Mouse (Mus musculus) intestine, embryonic 15.5 days (tissue): ENCODE measurements at regions not wholly inside any gene's neighbourhood (a gene's known extent, or its start where the extent isn't known, plus 50 kb on each side); places are given as distances from the start of the nearest gene placed in this dataset.

Source experiments
- ATAC-seq: fragments of 200-750 bp; cut with Nextera tagmentation; 2 replicates; pipeline ENCODE4 v1.8.0; 2017; ENCODE audit warnings: moderate TSS enrichment, moderate library complexity
- H3K27ac ChIP-seq: fragments of 300-500 bp; sonication (generic); 2 replicates; pipeline ENCODE4 v1.5.1; 2015; ENCODE audit warnings: mild to moderate bottlenecking, inconsistent platforms
- H3K27me3 ChIP-seq: fragments of 300-500 bp; sonication (generic); replicated peaks from 2 replicates; pipeline ENCODE4 v1.6.1; 2015; ENCODE audit warnings: inconsistent platforms
- H3K36me3 ChIP-seq: fragments of 300-500 bp; sonication (generic); 2 replicates; pipeline ENCODE4 v1.6.1; 2015; ENCODE audit warnings: inconsistent platforms
- H3K4me1 ChIP-seq: fragments of 300-500 bp; sonication (generic); replicated peaks from 2 replicates; pipeline ENCODE4 v1.6.1; 2015; ENCODE audit warnings: inconsistent platforms
- H3K4me2 ChIP-seq: fragments of 300-500 bp; sonication (generic); replicated peaks from 2 replicates; pipeline ENCODE4 v1.6.1; 2015; ENCODE audit warnings: mild to moderate bottlenecking, inconsistent platforms
- H3K4me3 ChIP-seq: fragments of 300-500 bp; sonication (generic); replicated peaks from 2 replicates; pipeline ENCODE4 v1.5.1; 2015; ENCODE audit warnings: inconsistent platforms
- H3K9ac ChIP-seq: fragments of 300-500 bp; sonication (generic); 2 replicates; pipeline ENCODE4 v1.6.1; 2015; ENCODE audit warnings: inconsistent platforms
- H3K9me3 ChIP-seq: fragments of 300-500 bp; sonication (generic); 2 replicates; pipeline ENCODE4 v1.6.1; 2016; ENCODE audit warnings: inconsistent platforms
- WGBS: fragments of 180-500 bp; shearing (Covaris S2); methylation state at CpG from one replicate; pipeline ENCODE4 v1.1.7; 2015; 5-methylcytosine and 5-hydroxymethylcytosine counted together

DNA sequence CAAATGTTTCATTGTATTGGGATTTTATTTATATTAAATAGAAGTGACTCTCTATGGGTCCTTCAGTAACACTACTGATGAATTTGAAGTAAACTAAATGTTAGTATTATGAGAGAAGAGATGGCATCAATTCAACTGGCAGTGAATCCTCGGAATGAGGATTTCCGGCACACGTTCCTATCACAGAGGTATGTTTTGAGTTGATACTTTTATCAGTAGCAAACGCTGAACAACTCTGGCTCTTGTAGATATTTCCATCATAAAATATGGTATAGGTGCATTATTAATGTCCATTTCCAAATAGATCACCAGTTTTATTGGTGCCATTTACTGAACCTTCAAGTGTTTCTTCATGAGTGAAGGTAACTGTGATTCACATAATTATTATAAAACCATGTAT, 123.7 kb upstream of the Syt1 start:
- WGBS = 79% methylated on average over 4 of the region's 4 CpGs
- H3K27me3 ChIP-seq = no peaks in the 10 kb centered on the region

GRCm38 (mm10) chr10:109132091-109132573, 121.3 kb upstream of the Syt1 start:
- ATAC-seq = no peak
- no peaks in the 10 kb centered on the region for H3K27me3 ChIP-seq
- 75% methylated on average over 8 of the region's 8 CpGs for WGBS
- no peaks in the 10 kb centered on the region for H3K4me1 ChIP-seq
- H3K27ac ChIP-seq = no peak overlapping the region
- H3K4me3 ChIP-seq = no peak overlapping the region
- H3K4me2 ChIP-seq = no peak overlapping the region
- H3K36me3 ChIP-seq = no peaks in the 10 kb centered on the region
- H3K9ac ChIP-seq = no peak overlapping the region
- H3K9me3 ChIP-seq = no peaks in the 10 kb centered on the region

More for the DNA sequence above, 123.7 kb upstream of the Syt1 start:
- no peak for ATAC-seq
- Histone ChIP-seq H3K4me2 (no peak overlapping the region), H3K9me3 (no peaks in the 10 kb centered on the region), H3K27ac (no peak overlapping the region), H3K9ac (no peak overlapping the region), H3K4me3 (no peak overlapping the region), H3K36me3 (no peaks in the 10 kb centered on the region), H3K4me1 (no peaks in the 10 kb centered on the region)

DNA sequence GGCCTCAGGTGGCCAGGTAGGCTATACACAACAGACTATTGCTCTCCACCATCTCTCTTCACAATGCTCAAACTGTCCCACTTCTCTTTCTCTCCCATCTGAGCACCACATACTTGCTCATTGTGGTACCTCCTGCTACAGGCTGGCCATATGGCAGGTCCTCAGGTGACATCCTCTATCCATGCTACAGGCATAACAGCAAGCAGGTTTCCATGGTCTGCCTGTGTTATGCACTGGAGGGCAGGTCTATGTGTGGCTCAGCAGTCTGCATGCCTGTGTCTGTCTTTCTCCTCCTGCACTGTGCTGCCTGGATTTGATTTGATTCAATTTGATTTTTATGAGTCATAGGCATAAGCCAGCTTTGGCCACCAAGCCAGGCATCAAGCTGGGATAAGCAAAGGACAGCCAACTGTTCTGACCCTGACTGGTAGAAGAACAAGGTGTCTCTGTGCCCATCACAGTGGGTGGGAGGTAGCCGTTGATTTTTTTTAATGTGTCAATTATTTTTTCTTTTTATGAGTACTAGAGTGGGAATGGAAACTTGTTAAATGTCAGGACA, 118.8 kb upstream of the Syt1 start:
- Histone ChIP-seq H3K4me1 (no peaks in the 10 kb centered on the region), H3K9me3 (no peaks in the 10 kb centered on the region), H3K4me2 (no peak overlapping the region), H3K27me3 (no peaks in the 10 kb centered on the region), H3K27ac (no peak overlapping the region), H3K9ac (no peak overlapping the region), H3K4me3 (no peak overlapping the region), H3K36me3 (no peaks in the 10 kb centered on the region)
- ATAC-seq = no peak
- WGBS = 93% methylated on average over 1 of the region's 1 CpGs

DNA sequence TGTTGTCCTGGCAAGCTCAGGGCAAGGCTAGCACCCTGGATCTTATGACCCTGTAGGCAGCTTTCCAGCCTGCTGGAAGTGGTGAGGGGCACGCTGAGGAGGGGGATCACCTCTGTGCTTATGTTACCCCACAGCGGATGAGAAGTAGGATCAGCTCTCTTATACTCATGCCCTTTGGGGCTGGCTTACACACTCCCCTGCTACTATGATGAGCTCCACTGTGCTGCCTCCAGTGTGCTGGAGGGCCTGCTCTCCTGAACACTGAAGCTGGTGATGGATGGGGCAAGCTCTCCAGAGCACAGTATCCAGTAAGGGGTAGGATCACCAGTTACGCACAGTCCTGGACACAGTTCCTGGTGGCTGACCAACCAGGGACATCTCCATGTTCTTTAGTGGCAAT, 118.3 kb upstream of the Syt1 start:
- 86% methylated on average over 3 of the region's 3 CpGs for WGBS
- Histone ChIP-seq H3K4me3 (no peak overlapping the region), H3K4me2 (no peak overlapping the region), H3K9ac (no peak overlapping the region), H3K9me3 (no peaks in the 10 kb centered on the region), H3K36me3 (no peaks in the 10 kb centered on the region), H3K27ac (no peak overlapping the region), H3K4me1 (no peaks in the 10 kb centered on the region), H3K27me3 (no peaks in the 10 kb centered on the region)
- ATAC-seq = no peak

- 79% methylated on average over 2 of the region's 2 CpGs for WGBS
- H3K4me1 ChIP-seq = no peaks in the 10 kb centered on the region
- no peaks in the 10 kb centered on the region for H3K27me3 ChIP-seq
These were observed 115.9 kb upstream of the Syt1 start for GRCm38 (mm10) chr10:109126699-109127098.

DNA sequence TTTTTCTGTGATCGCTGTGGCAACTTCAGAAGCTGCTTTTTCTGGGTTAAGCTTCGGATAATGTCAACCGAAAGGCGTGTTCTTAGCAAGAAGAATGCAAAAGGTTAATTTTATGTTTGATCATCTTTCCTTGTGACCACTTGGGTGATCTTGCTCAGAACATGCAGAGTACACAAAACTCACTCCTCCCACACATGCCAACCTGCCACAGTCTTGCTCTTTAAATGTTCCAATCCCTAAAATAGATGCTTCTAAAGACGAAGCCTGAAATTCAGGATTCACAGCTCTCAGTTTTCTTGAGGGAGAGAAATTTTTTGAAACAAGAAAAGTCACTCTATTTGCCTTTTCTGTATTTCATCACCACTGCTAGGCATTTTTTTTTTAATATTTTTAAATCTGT, 106.4 kb upstream of the Syt1 start:
- Histone ChIP-seq H3K9me3 (no peaks in the 10 kb centered on the region), H3K4me1 (no peaks in the 10 kb centered on the region), H3K4me2 (no peak overlapping the region), H3K27ac (no peak overlapping the region), H3K27me3 (no peaks in the 10 kb centered on the region), H3K4me3 (no peak overlapping the region), H3K36me3 (no peaks in the 10 kb centered on the region), H3K9ac (no peak overlapping the region)
- no peak for ATAC-seq
- WGBS = 85% methylated on average over 5 of the region's 5 CpGs

More at GRCm38 (mm10) chr10:109126699-109127098, 115.9 kb upstream of the Syt1 start:
- ATAC-seq = no peak
- H3K9me3 ChIP-seq = no peaks in the 10 kb centered on the region
- no peak overlapping the region for H3K9ac ChIP-seq
- no peak overlapping the region for H3K27ac ChIP-seq
- H3K4me3 ChIP-seq = no peak overlapping the region
- H3K4me2 ChIP-seq = no peak overlapping the region
- no peaks in the 10 kb centered on the region for H3K36me3 ChIP-seq

GRCm38 (mm10) chr10:109115013-109115627, 104.3 kb upstream of the Syt1 start:
- Histone ChIP-seq H3K4me3 (no peak overlapping the region), H3K27ac (no peak overlapping the region), H3K4me2 (no peak overlapping the region), H3K9ac (no peak overlapping the region), H3K36me3 (no peaks in the 10 kb centered on the region), H3K4me1 (no peaks in the 10 kb centered on the region), H3K27me3 (no peaks in the 10 kb centered on the region), H3K9me3 (no peaks in the 10 kb centered on the region)
- 80% methylated on average over 4 of the region's 4 CpGs for WGBS
- ATAC-seq = no peak

DNA sequence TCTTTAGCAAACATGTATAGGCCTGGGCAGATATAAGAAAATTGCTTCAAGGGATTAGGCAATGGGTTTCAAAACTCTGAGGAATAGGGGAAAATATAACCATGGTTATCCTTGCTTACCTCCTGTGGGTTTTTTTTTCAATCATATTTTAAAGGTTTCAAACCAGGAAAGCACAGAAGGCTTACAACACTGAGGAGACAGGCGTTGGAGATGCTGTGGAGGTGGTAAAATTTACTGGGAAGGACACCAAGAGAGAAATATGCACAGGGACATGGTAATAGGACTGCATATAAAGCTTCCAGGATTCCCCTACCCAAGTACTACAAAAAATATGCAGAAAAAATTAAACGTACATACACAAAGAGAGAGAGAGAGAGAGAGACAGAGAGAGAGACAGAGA, 95.0 kb upstream of the Syt1 start:
- no peak overlapping the region for H3K27ac ChIP-seq
- WGBS = 78% methylated on average over 2 of the region's 2 CpGs
- H3K9ac ChIP-seq = no peak overlapping the region
- no peak overlapping the region for H3K4me2 ChIP-seq
- no peak for ATAC-seq
- H3K4me1 ChIP-seq = no peaks in the 10 kb centered on the region
- no peaks in the 10 kb centered on the region for H3K36me3 ChIP-seq
- H3K27me3 ChIP-seq = no peaks in the 10 kb centered on the region
- H3K9me3 ChIP-seq = no peaks in the 10 kb centered on the region
- H3K4me3 ChIP-seq = no peak overlapping the region

- Histone ChIP-seq H3K27ac (no peak overlapping the region), H3K4me3 (no peak overlapping the region), H3K9ac (no peak overlapping the region), H3K4me2 (no peak overlapping the region), H3K9me3 (no peaks in the 10 kb centered on the region), H3K4me1 (no peaks in the 10 kb centered on the region), H3K27me3 (no peaks in the 10 kb centered on the region), H3K36me3 (no peaks in the 10 kb centered on the region)
- WGBS = 64% methylated on average over 4 of the region's 4 CpGs
- ATAC-seq = no peak
These were observed 81.4 kb upstream of the Syt1 start for GRCm38 (mm10) chr10:109092219-109092618.

GRCm38 (mm10) chr10:109079773-109080172, 69.0 kb upstream of the Syt1 start:
- H3K9me3 ChIP-seq = no peaks in the 10 kb centered on the region
- H3K4me3 ChIP-seq = no peak overlapping the region
- no peaks in the 10 kb centered on the region for H3K4me1 ChIP-seq
- WGBS = 41% methylated on average over 7 of the region's 7 CpGs
- no peak overlapping the region for H3K4me2 ChIP-seq
- H3K27ac ChIP-seq = no peak overlapping the region
- no peaks in the 10 kb centered on the region for H3K27me3 ChIP-seq
- H3K9ac ChIP-seq = no peak overlapping the region
- H3K36me3 ChIP-seq = no peaks in the 10 kb centered on the region
- ATAC-seq = no peak

- Histone ChIP-seq H3K9me3 (no peaks in the 10 kb centered on the region), H3K27me3 (no peaks in the 10 kb centered on the region), H3K36me3 (no peaks in the 10 kb centered on the region), H3K4me2 (no peak overlapping the region), H3K9ac (no peak overlapping the region), H3K4me1 (no peaks in the 10 kb centered on the region), H3K4me3 (no peak overlapping the region), H3K27ac (no peak overlapping the region)
- WGBS = 84% methylated on average over 7 of the region's 7 CpGs
- no peak for ATAC-seq
These were observed 63.4 kb upstream of the Syt1 start for GRCm38 (mm10) chr10:109074218-109074617.
